Mouse (Mus musculus): ENCODE results near the gene H2-K1. TPM values are rescaled to one million over a fixed set of nuclear protein-coding genes. Genes with fewer than 3 reads are reported as not detected.
"Not testable (repeated sequence)": the region's sequence is repeated elsewhere in the genome, so short reads cannot be mapped to it uniquely, and the experiment has no call there.

The H2-K1 gene
- polyA plus RNA-seq, 1 experiment from 2014 or later: 37.2 TPM

DNA sequence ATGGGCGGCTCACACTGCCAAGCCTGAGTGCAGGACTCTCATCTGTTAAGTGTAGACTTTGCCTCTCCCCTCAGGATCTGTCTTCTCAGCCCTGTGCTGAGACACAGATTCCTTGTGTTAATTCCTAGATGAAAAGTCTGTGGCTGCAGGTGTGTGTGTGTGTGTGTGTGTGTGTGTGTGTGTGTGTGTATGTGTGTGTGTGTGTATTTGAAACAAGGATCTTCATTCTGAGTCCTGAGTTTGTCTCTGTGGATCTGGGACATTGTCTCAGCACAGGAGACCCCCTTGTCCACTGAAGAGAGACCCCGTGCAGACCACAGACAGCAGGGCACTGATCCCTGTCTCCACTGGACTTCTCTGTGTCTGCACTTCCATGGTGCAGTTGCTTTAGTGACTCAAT, 649 bp upstream of the H2-K1 start:
- WGBS: 58% methylated on average over 2 of the region's 2 CpGs
- not testable (repeated sequence) for DNase-seq (ENCODE audit: low spot score, missing footprints); H3K9ac ChIP-seq (ENCODE audit: low read length); ATAC-seq (ENCODE audit: low FRiP score); H3K4me2 ChIP-seq; H3K4me3 ChIP-seq (ENCODE audit: low read depth, low read length); H3K36me3 ChIP-seq (ENCODE audit: control insufficient read depth, insufficient read depth, low read length); H3K4me1 ChIP-seq (ENCODE audit: control insufficient read depth, insufficient read depth, low read length); H3K9me3 ChIP-seq (ENCODE audit: control insufficient read depth, low read length); H3K27ac ChIP-seq (ENCODE audit: low read depth, low read length)
- H3K27me3 ChIP-seq (ENCODE audit: control insufficient read depth, insufficient read depth, low read length): peaks cover 12% of the 10 kb centered on the region

DNA sequence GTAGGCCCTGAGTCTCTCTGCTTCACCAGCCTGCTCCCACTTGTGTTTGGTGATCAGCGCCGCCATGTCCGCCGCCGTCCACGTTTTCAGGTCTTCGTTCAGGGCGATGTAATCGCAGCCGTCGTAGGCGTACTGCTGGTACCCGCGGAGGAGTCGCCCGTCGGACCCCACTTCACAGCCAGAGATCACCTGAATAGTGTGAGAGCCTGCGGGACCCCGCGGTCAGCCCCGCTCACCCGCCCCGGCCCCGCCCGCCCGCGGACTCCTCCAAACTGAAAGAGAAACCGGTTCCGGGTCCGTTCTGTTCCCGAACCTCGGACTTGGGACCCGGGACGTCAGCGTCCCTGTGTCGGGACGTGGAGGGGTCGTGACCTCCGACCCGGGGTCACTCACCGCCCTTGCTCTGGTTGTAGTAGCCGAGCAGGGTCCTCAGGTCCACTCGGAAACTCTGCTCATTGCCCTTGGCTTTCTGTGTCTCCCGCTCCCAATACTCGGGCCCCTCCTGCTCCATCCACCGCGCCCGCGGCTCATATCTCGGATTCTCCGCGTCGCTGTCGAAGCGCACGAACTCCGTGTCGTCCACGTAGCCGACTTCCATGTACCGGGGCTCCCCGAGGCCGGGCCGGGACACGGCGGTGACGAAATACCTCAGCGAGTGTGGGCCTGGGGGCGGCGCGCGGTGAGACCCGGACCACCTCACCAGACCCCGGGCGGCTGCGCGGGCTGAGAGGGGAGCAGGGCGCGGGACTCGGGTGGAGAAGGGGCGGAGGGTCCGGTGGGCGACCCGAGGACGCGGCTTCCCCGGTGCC, 602 bp downstream of the H2-K1 start:
- peak; percentile 93 for DNase-seq (ENCODE audit: low spot score, missing footprints)
- Histone ChIP-seq H3K9ac (ENCODE audit: low read length) (peak overlapping the region; percentile 65), H3K4me2 (peak overlapping the region; percentile 97), H3K4me3 (ENCODE audit: low read depth, low read length) (peak overlapping the region; percentile 56), H3K27ac (ENCODE audit: low read depth, low read length) (no peak overlapping the region), H3K9me3 (ENCODE audit: control insufficient read depth, low read length) (no peaks in the 10 kb centered on the region), H3K36me3 (ENCODE audit: control insufficient read depth, insufficient read depth, low read length) (no peaks in the 10 kb centered on the region), H3K4me1 (ENCODE audit: control insufficient read depth, insufficient read depth, low read length) (no peaks in the 10 kb centered on the region), H3K27me3 (ENCODE audit: control insufficient read depth, insufficient read depth, low read length) (peaks cover 12% of the 10 kb centered on the region)
- peak; percentile 78 for ATAC-seq (ENCODE audit: low FRiP score)
- WGBS: 4% methylated on average over 87 of the region's 87 CpGs

DNA sequence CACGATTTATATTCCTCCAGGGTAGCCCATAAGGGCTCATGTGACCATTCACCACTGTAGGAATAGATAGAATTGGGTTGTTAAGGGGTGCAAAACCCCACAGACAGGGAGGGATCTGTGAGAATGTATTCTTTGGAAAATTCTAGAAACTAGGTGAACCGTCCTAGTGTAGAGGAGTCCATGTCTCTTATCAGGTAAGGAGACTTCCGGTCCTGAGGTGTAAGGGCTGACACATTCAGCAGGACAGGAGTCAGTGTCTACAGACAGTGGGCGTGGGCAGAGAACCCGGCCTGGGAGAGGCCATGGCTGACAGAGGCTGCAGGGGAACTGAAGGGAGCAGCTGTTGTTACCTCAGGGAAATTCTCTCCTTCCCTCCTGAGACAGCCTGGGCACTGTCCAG, 1.4 kb downstream of the H2-K1 start:
- H3K9me3 ChIP-seq (ENCODE audit: control insufficient read depth, low read length); H3K36me3 ChIP-seq (ENCODE audit: control insufficient read depth, insufficient read depth, low read length); H3K4me3 ChIP-seq (ENCODE audit: low read depth, low read length); H3K9ac ChIP-seq (ENCODE audit: low read length); H3K27ac ChIP-seq (ENCODE audit: low read depth, low read length); H3K4me2 ChIP-seq; ATAC-seq (ENCODE audit: low FRiP score); H3K4me1 ChIP-seq (ENCODE audit: control insufficient read depth, insufficient read depth, low read length): not testable (repeated sequence)
- DNase-seq (ENCODE audit: low spot score, missing footprints): peak; percentile 87
- H3K27me3 ChIP-seq (ENCODE audit: control insufficient read depth, insufficient read depth, low read length): peaks cover 12% of the 10 kb centered on the region
- WGBS: 66% methylated on average over 5 of the region's 5 CpGs

DNA sequence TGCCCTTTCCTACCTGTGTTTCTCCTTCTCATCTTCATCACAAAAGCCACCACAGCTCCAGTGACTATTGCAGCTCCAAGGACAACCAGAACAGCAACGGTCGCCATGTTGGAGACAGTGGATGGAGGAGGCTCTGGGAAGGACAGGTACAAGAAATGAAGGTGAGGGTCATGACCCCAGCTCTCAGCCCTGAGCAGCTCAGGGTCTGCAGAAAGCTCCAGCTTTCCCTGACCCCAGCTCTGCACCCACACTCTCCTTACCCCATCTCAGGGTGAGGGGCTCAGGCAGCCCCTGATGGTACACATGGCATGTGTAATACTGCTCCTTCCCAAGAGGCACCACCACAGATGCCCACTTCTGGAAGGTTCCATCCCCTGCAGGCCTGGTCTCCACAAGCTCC, 3.1 kb downstream of the H2-K1 start:
- not testable (repeated sequence) for H3K9ac ChIP-seq (ENCODE audit: low read length); ATAC-seq (ENCODE audit: low FRiP score); H3K4me2 ChIP-seq; DNase-seq (ENCODE audit: low spot score, missing footprints); H3K4me1 ChIP-seq (ENCODE audit: control insufficient read depth, insufficient read depth, low read length); H3K9me3 ChIP-seq (ENCODE audit: control insufficient read depth, low read length); H3K4me3 ChIP-seq (ENCODE audit: low read depth, low read length); H3K36me3 ChIP-seq (ENCODE audit: control insufficient read depth, insufficient read depth, low read length); H3K27ac ChIP-seq (ENCODE audit: low read depth, low read length)
- H3K27me3 ChIP-seq (ENCODE audit: control insufficient read depth, insufficient read depth, low read length): peaks cover 12% of the 10 kb centered on the region
- 85% methylated on average over 2 of the region's 2 CpGs for WGBS

DNA sequence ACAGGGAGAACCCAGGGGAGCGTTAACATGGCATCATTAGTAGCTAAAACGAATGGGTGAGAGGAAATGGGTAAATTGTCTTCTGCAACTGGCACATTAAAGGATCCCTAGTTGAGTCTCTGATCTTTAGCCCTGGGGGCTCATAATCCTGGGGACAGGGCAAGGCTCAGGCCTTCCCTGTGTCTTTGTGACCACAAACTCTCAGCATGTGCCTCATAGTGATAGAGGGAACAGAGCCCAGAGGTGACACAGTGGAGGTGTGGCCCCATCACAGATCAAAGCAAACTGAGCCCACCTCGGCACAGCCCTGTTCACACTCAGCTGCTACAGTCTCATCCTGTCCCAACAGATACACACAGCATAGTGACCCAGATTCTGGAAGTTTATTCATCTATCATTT, 4.5 kb downstream of the H2-K1 start:
- no peaks in the 10 kb centered on the region for H3K36me3 ChIP-seq (ENCODE audit: control insufficient read depth, insufficient read depth, low read length)
- no peak overlapping the region for H3K27ac ChIP-seq (ENCODE audit: low read depth, low read length)
- DNase-seq (ENCODE audit: low spot score, missing footprints): no peak
- H3K4me3 ChIP-seq (ENCODE audit: low read depth, low read length): no peak overlapping the region
- H3K27me3 ChIP-seq (ENCODE audit: control insufficient read depth, insufficient read depth, low read length): peaks cover 12% of the 10 kb centered on the region
- no peak overlapping the region for H3K4me2 ChIP-seq
- WGBS: 76% methylated on average over 3 of the region's 3 CpGs
- no peaks in the 10 kb centered on the region for H3K4me1 ChIP-seq (ENCODE audit: control insufficient read depth, insufficient read depth, low read length)
- no peaks in the 10 kb centered on the region for H3K9me3 ChIP-seq (ENCODE audit: control insufficient read depth, low read length)
- no peak for ATAC-seq (ENCODE audit: low FRiP score)
- H3K9ac ChIP-seq (ENCODE audit: low read length): no peak overlapping the region

DNA sequence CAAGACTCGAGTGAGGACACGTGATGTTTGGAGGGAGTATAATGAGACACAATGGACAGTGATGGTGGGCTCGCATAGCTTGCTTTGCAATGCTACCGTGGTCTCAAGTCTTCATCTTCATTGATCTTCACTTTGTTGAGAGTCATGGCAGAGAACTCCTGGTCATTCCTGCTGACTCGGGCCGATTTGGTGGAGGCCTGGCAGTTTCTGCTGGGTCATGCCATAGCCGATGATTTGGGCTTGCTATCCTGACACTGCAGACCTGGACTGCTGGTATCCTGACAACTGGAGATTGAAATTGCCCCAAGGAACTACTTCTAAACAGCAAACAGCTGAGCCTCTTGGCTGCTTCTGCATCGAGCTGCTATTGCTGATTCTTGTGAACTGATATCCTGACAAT, 5.2 kb downstream of the H2-K1 start:
- Histone ChIP-seq H3K27ac (ENCODE audit: low read depth, low read length) (no peak overlapping the region), H3K4me2 (no peak overlapping the region)
- WGBS: 89% methylated on average over 8 of the region's 8 CpGs

DNA sequence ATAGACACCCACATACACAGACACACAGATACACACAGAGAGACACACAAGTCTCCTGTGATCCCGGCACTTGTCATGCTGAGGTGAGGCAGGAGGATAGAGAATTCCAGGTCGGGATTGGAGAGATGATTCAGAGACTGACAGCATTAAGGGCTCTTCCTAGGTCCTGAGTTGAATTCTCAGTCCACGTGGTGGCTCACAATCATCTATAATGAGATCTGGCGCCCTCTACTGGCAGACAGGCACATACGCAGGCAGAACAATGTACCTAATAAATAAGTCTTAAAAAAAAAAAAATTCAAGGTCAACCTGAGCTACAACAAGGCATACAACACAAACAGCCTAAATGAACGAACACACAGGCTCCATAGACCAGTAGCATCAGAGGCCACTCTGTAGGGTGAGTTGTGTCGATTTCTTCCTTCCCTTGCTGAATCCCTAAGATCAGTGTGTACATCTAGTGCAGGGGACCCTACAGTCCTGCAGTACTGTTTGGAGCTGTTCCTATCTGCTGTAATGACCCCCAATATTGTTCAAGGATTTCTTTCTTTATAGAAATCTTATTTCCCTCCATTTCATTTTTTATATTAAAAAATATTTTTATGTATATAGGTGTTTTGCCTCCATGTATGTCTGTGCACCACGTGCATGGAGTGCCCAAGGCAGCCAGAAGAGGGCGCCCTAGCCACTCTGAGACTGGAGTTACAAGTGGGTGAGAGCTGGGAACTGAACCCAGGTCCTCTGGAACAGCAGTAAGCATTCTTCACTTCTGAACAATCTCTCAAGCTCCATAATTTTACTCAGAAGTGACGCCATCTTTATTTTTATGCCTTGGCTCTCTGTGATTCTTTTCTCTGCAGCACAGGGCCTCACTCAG, 8.1 kb downstream of the H2-K1 start:
- H3K4me3 ChIP-seq (ENCODE audit: low read depth, low read length): no peak overlapping the region
- no peaks in the 10 kb centered on the region for H3K4me1 ChIP-seq (ENCODE audit: control insufficient read depth, insufficient read depth, low read length)
- ATAC-seq (ENCODE audit: low FRiP score) (peak; percentile 46; the same call in 1 of the 2 replicates), DNase-seq (ENCODE audit: low spot score, missing footprints) (peak; percentile 92)
- H3K27me3 ChIP-seq (ENCODE audit: control insufficient read depth, insufficient read depth, low read length): no peaks in the 10 kb centered on the region
- WGBS: 30% methylated on average over 10 of the region's 10 CpGs
- H3K9ac ChIP-seq (ENCODE audit: low read length): no peak overlapping the region
- no peaks in the 10 kb centered on the region for H3K36me3 ChIP-seq (ENCODE audit: control insufficient read depth, insufficient read depth, low read length)
- H3K9me3 ChIP-seq (ENCODE audit: control insufficient read depth, low read length): no peaks in the 10 kb centered on the region
- no peak overlapping the region for H3K27ac ChIP-seq (ENCODE audit: low read depth, low read length)
- no peak overlapping the region for H3K4me2 ChIP-seq

More for the DNA sequence above, 5.2 kb downstream of the H2-K1 start:
- ATAC-seq (ENCODE audit: low FRiP score) (no peak), DNase-seq (ENCODE audit: low spot score, missing footprints) (no peak)
- peaks cover 6% of the 10 kb centered on the region for H3K27me3 ChIP-seq (ENCODE audit: control insufficient read depth, insufficient read depth, low read length)
- H3K4me1 ChIP-seq (ENCODE audit: control insufficient read depth, insufficient read depth, low read length): no peaks in the 10 kb centered on the region
- H3K4me3 ChIP-seq (ENCODE audit: low read depth, low read length): no peak overlapping the region
- H3K36me3 ChIP-seq (ENCODE audit: control insufficient read depth, insufficient read depth, low read length): no peaks in the 10 kb centered on the region
- H3K9me3 ChIP-seq (ENCODE audit: control insufficient read depth, low read length): no peaks in the 10 kb centered on the region
- no peak overlapping the region for H3K9ac ChIP-seq (ENCODE audit: low read length)

DNA sequence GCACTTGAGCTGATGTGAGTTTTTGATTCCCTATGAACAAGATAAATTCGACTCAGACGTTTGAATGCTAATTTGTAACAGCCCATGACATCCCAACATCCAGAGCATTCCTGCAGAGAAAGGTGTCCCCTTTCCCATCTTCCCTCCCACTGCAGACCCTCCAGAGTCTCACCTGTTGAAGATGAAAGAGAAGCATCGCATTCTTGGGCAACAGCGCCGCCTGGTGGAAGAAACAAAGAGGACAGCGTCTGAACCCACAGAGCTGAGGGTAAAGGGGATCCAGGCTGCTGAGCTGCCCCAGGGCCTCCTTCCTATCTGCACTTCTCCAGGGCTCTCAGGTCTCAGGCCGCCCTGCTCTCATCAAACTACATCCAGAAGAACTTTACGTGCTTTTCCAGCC, 18.0 kb downstream of the H2-K1 start:
- not testable (repeated sequence) for H3K4me1 ChIP-seq (ENCODE audit: control insufficient read depth, insufficient read depth, low read length); H3K27ac ChIP-seq (ENCODE audit: low read depth, low read length); ATAC-seq (ENCODE audit: low FRiP score); H3K36me3 ChIP-seq (ENCODE audit: control insufficient read depth, insufficient read depth, low read length); H3K9me3 ChIP-seq (ENCODE audit: control insufficient read depth, low read length); H3K9ac ChIP-seq (ENCODE audit: low read length)
- peak overlapping the region; percentile 44; the same call in 1 of the 2 replicates for H3K4me3 ChIP-seq (ENCODE audit: low read depth, low read length)
- H3K4me2 ChIP-seq: peak overlapping the region; percentile 56; the same call in 1 of the 2 replicates
- H3K27me3 ChIP-seq (ENCODE audit: control insufficient read depth, insufficient read depth, low read length): peaks cover 28% of the 10 kb centered on the region
- DNase-seq (ENCODE audit: low spot score, missing footprints): peak; percentile 97
- 9% methylated on average over 8 of the region's 8 CpGs for WGBS

All from midbrain, embryonic 11.5 days (tissue).